Mouse (Mus musculus) embryonic facial prominence, embryonic 15.5 days (tissue): ENCODE data around the gene Gkn3. TPM values are rescaled to one million over a fixed set of nuclear protein-coding genes. Genes with fewer than 3 reads are reported as not detected.

Experiments
- ATAC-seq: fragments of 200-750 bp; cut with Nextera tagmentation; 2 replicates; pipeline ENCODE4 v1.8.0; 2017; ENCODE audit warnings: low read depth, moderate TSS enrichment; ENCODE audit not compliant: insufficient number of reproducible peaks, low FRiP score, low TSS enrichment
- H3K27ac ChIP-seq: fragments of 300-500 bp; sonication (generic); replicated peaks from 2 replicates; pipeline ENCODE4 v1.5.1; 2015; ENCODE audit warnings: mild to moderate bottlenecking, inconsistent platforms
- H3K27me3 ChIP-seq: fragments of 300-500 bp; sonication (generic); 2 replicates; pipeline ENCODE4 v1.6.1; 2015; ENCODE audit warnings: inconsistent platforms
- H3K36me3 ChIP-seq: fragments of 300-500 bp; sonication (generic); 2 replicates; pipeline ENCODE4 v1.6.1; 2015; ENCODE audit warnings: mild to moderate bottlenecking, inconsistent platforms
- H3K4me1 ChIP-seq: fragments of 300-500 bp; sonication (generic); 2 replicates; pipeline ENCODE4 v1.6.1; 2015; ENCODE audit warnings: inconsistent platforms
- H3K4me2 ChIP-seq: fragments of 300-500 bp; sonication (generic); replicated peaks from 2 replicates; pipeline ENCODE4 v1.6.1; 2015; ENCODE audit warnings: mild to moderate bottlenecking, inconsistent platforms
- H3K4me3 ChIP-seq: fragments of 300-500 bp; sonication (generic); replicated peaks from 2 replicates; pipeline ENCODE4 v1.5.1; 2015; ENCODE audit warnings: mild to moderate bottlenecking, inconsistent platforms
- H3K9ac ChIP-seq: fragments of 300-500 bp; sonication (generic); 2 replicates; pipeline ENCODE4 v1.6.1; 2015; ENCODE audit warnings: inconsistent platforms
- H3K9me3 ChIP-seq: fragments of 300-500 bp; sonication (generic); replicated peaks from 2 replicates; pipeline ENCODE4 v1.6.1; 2016; ENCODE audit warnings: inconsistent platforms
- WGBS: fragments of 180-500 bp; shearing (Covaris S2); methylation state at CpG from one replicate; pipeline ENCODE4 v1.1.7; 2015; 5-methylcytosine and 5-hydroxymethylcytosine counted together
- polyA plus RNA-seq: library from polyadenylated mRNA; unstranded; fragments of >200 nt; fragmentation: Nextera tagmentation; extraction: Ambion mirVana; gene quantifications from 2 replicates; pipeline ENCODE4 v1.2.1, GENCODE M21; 2015

The Gkn3 gene
- polyA plus RNA-seq, 1 experiment from 2014 or later: 1.0 TPM

- Histone ChIP-seq H3K4me1 (no peaks in the 10 kb centered on the region), H3K9me3 (no peaks in the 10 kb centered on the region), H3K36me3 (no peaks in the 10 kb centered on the region), H3K27ac (no peak within 1 kb of the TSS), H3K27me3 (no peaks in the 10 kb centered on the region), H3K4me3 (no peak within 1 kb of the TSS), H3K4me2 (no peak within 1 kb of the TSS), H3K9ac (no peak within 1 kb of the TSS)
- 86% methylated on average over 8 of the region's 8 CpGs for WGBS
- no peak for ATAC-seq
These were observed 37.9 kb downstream of the Gkn3 start, which contains the start of gene Gkn1 for GRCm38 (mm10) chr6:87350829-87351228. TSS of gene Gkn1 (minus strand) at chr6:87350942.

- no peak for ATAC-seq
- no peak overlapping the region for H3K9ac ChIP-seq
- 25% methylated on average over 6 of the region's 6 CpGs for WGBS
- H3K4me2 ChIP-seq: peak overlapping the region; percentile 62; the same call in 1 of the 2 replicates
- peak overlapping the region; percentile 88 for H3K4me3 ChIP-seq
- no peaks in the 10 kb centered on the region for H3K9me3 ChIP-seq
- peaks cover 17% of the 10 kb centered on the region for H3K4me1 ChIP-seq
- no peaks in the 10 kb centered on the region for H3K27me3 ChIP-seq
- no peaks in the 10 kb centered on the region for H3K36me3 ChIP-seq
- no peak overlapping the region for H3K27ac ChIP-seq
These were observed 52.8 kb downstream of the Gkn3 start for GRCm38 (mm10) chr6:87335935-87336295.

GRCm38 (mm10) chr6:87335091-87335934 lies 53.4 kb downstream of the Gkn3 start, which contains the start of gene Antxr1:
TSS of gene Antxr1 (minus strand) at chr6:87335821.
- H3K27ac ChIP-seq: peak within 1 kb of the TSS; percentile 98
- no peaks in the 10 kb centered on the region for H3K27me3 ChIP-seq
- H3K4me2 ChIP-seq: peak within 1 kb of the TSS; percentile 62
- no peaks in the 10 kb centered on the region for H3K9me3 ChIP-seq
- H3K36me3 ChIP-seq: no peaks in the 10 kb centered on the region
- peaks cover 23% of the 10 kb centered on the region for H3K4me1 ChIP-seq
- H3K4me3 ChIP-seq: peak within 1 kb of the TSS; percentile 88
- WGBS: under 1% methylated on average over 54 of the region's 54 CpGs
- ATAC-seq: peak; percentile 56; the same call in 1 of the 2 replicates
- H3K9ac ChIP-seq: peak within 1 kb of the TSS; percentile 79

GRCm38 (mm10) chr6:87334361-87335090 lies 54.2 kb downstream of the Gkn3 start:
- WGBS: 5% methylated on average over 11 of the region's 11 CpGs
- no peak for ATAC-seq

More at GRCm38 (mm10) chr6:87334361-87335090, 54.2 kb downstream of the Gkn3 start:
- Histone ChIP-seq H3K4me2 (peak overlapping the region; percentile 62), H3K4me1 (peaks cover 31% of the 10 kb centered on the region), H3K27ac (peak overlapping the region; percentile 98), H3K9me3 (no peaks in the 10 kb centered on the region), H3K4me3 (peak overlapping the region; percentile 88), H3K36me3 (no peaks in the 10 kb centered on the region), H3K9ac (peak overlapping the region; percentile 79), H3K27me3 (no peaks in the 10 kb centered on the region)

Other genes with a start within 250 kb of the Gkn3 start
- 20.3 and 24.3 TPM in 2 replicates for gene Antxr1, start 53.1 kb downstream of the Gkn3 start, polyA plus RNA-seq
- 0.13 TPM in 1 of 2 replicates, not detected in the other for gene Gkn1, start 38.0 kb downstream of the Gkn3 start, polyA plus RNA-seq
- not detected in 2 replicates for gene Gkn2, start 15.6 kb downstream of the Gkn3 start, polyA plus RNA-seq
- not detected in 2 replicates for gene Bmp10, start 40.1 kb upstream of the Gkn3 start, polyA plus RNA-seq
- 8.3 and 10.0 TPM in 2 replicates for gene Arhgap25, start 144.3 kb upstream of the Gkn3 start, polyA plus RNA-seq
- 7.5 and 7.8 TPM in 2 replicates for gene Prokr1, start 201.8 kb upstream of the Gkn3 start, polyA plus RNA-seq